Mouse (Mus musculus): Measurements from ENCODE around the gene Bace2. TPM values are rescaled to one million over a fixed set of nuclear protein-coding genes. Genes with fewer than 3 reads are reported as not detected.

Bace2 gene
- polyA plus RNA-seq, 1 experiment = 0.66 TPM

- Histone ChIP-seq H3K27me3 (ENCODE audit: control insufficient read depth, insufficient read depth, insufficient read length) (no peaks in the 10 kb centered on the region), H3K4me3 (ENCODE audit: insufficient read depth, poor library complexity, severe bottlenecking) (no peak within 1 kb of the TSS), H3K36me3 (ENCODE audit: control insufficient read depth, insufficient read depth) (no peaks in the 10 kb centered on the region), H3K79me2 (ENCODE audit: control insufficient read depth, insufficient read depth) (no peaks in the 10 kb centered on the region), H3ac (ENCODE audit: control insufficient read depth, insufficient read length, low read depth) (no peak within 1 kb of the TSS), H3K79me3 (ENCODE audit: low read depth) (no peaks in the 10 kb centered on the region)
- TF ChIP-seq FOSL1 (IDR thresholded peaks at IDR 0.05; ENCODE audit: insufficient read depth, low read length, poor library complexity, severe bottlenecking) (no peak), USF1 (IDR thresholded peaks at IDR 0.05; ENCODE audit: low read depth) (no peak), MYOD1 (IDR thresholded peaks at IDR 0.05; ENCODE audit: control insufficient read depth, insufficient read length, low read depth) (no peak), CEBPB (IDR thresholded peaks at IDR 0.05; ENCODE audit: low read depth) (no peak), MAX (IDR thresholded peaks at IDR 0.05) (no peak), CTCF (IDR thresholded peaks at IDR 0.05; ENCODE audit: control insufficient read depth, insufficient read depth, insufficient read length) (no peak), MYOG (IDR thresholded peaks at IDR 0.05; ENCODE audit: control insufficient read depth, extremely low read depth, insufficient read length) (no peak)
Measured at GRCm38 (mm10) chr16:97462481-97463181, 106.1 kb downstream of the Bace2 start, which contains the start of gene Mx1. Mx1 (minus strand) TSS chr16:97462907.

DNA sequence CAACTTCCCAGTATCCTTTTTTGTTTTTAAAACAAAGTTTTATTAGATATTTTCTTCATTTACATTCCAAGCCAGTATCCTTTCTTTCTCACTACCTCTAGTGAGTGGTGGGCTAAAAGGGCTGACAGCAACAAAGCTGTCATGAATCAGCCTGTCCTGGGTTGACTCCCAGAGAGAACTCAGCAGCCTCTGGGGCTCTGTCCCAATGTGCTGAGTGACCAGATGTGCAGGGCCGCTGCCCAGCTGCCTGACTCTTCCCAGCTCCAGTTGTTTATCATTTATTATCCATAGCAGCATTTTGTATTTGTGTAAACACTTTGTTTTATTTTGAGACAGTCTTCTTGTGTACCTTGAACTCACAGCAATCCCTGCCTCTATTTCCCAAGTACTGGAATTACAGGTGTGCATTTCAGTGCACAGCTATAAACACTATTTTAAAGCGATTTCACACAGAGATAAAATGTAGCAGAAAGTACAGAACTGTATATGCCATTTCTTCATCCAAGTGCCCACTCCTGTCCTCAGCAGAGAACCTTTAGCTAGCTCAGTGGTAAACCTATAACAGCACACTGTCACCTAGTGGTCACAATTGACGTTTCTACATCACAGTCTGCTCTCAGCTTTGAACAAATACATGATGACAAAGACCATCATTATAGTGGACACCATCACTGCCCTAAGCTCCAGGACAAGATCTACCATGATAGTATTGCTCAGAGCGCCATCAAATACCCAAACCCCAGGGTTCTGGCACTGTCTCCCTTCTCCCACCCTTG, 109.8 kb downstream of the Bace2 start:
- H3K36me3 ChIP-seq (ENCODE audit: control insufficient read depth, insufficient read depth) = no peaks in the 10 kb centered on the region
- no peaks in the 10 kb centered on the region for H3K79me2 ChIP-seq (ENCODE audit: control insufficient read depth, insufficient read depth)
- H3K4me3 ChIP-seq (ENCODE audit: insufficient read depth, poor library complexity, severe bottlenecking) = no peak overlapping the region
- no peaks in the 10 kb centered on the region for H3K27me3 ChIP-seq (ENCODE audit: control insufficient read depth, insufficient read depth, insufficient read length)
- H3K79me3 ChIP-seq (ENCODE audit: low read depth) = no peaks in the 10 kb centered on the region
- no peak overlapping the region for H3ac ChIP-seq (ENCODE audit: control insufficient read depth, insufficient read length, low read depth)
- no peak for TF ChIP-seq CEBPB (IDR thresholded peaks at IDR 0.05; ENCODE audit: low read depth)
- no peak for TF ChIP-seq USF1 (IDR thresholded peaks at IDR 0.05; ENCODE audit: low read depth)
- TF ChIP-seq CTCF (IDR thresholded peaks at IDR 0.05; ENCODE audit: control insufficient read depth, insufficient read depth, insufficient read length) = no peak
- no peak for TF ChIP-seq MAX (IDR thresholded peaks at IDR 0.05)
- no peak for TF ChIP-seq MYOG (IDR thresholded peaks at IDR 0.05; ENCODE audit: control insufficient read depth, extremely low read depth, insufficient read length)
- TF ChIP-seq FOSL1 (IDR thresholded peaks at IDR 0.05; ENCODE audit: insufficient read depth, low read length, poor library complexity, severe bottlenecking) = no peak
- TF ChIP-seq MYOD1 (IDR thresholded peaks at IDR 0.05; ENCODE audit: control insufficient read depth, insufficient read length, low read depth) = no peak

DNA sequence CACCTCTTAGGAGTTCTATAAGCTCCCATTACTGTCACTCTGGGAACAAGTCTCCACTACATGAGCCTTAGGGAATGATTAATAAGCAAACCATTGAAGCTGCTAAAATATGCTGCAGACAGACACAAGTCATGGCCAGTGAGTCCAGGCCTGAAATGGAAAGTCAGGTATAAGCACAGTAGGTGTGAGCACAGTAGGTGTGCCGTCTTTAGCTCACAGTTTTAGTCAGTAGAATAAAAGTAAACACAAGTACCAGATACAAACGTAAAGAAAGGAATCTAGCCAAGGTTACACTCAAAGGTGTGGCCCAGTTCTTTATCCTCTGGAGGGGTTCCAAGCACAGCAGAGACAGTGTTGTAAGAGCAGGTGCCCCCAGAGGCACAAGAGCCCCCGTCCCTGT, 110.9 kb downstream of the Bace2 start:
- H3K36me3 ChIP-seq (ENCODE audit: control insufficient read depth, insufficient read depth) = no peaks in the 10 kb centered on the region
- no peaks in the 10 kb centered on the region for H3K79me3 ChIP-seq (ENCODE audit: low read depth)
- no peaks in the 10 kb centered on the region for H3K27me3 ChIP-seq (ENCODE audit: control insufficient read depth, insufficient read depth, insufficient read length)
- H3K4me3 ChIP-seq (ENCODE audit: insufficient read depth, poor library complexity, severe bottlenecking) = no peak overlapping the region
- no peak overlapping the region for H3ac ChIP-seq (ENCODE audit: control insufficient read depth, insufficient read length, low read depth)
- H3K79me2 ChIP-seq (ENCODE audit: control insufficient read depth, insufficient read depth) = no peaks in the 10 kb centered on the region
- no peak for TF ChIP-seq MYOD1 (IDR thresholded peaks at IDR 0.05; ENCODE audit: control insufficient read depth, insufficient read length, low read depth)
- TF ChIP-seq MAX (IDR thresholded peaks at IDR 0.05) = no peak
- TF ChIP-seq CEBPB (IDR thresholded peaks at IDR 0.05; ENCODE audit: low read depth) = no peak
- TF ChIP-seq FOSL1 (IDR thresholded peaks at IDR 0.05; ENCODE audit: insufficient read depth, low read length, poor library complexity, severe bottlenecking) = no peak
- no peak for TF ChIP-seq CTCF (IDR thresholded peaks at IDR 0.05; ENCODE audit: control insufficient read depth, insufficient read depth, insufficient read length)
- no peak for TF ChIP-seq USF1 (IDR thresholded peaks at IDR 0.05; ENCODE audit: low read depth)
- no peak for TF ChIP-seq MYOG (IDR thresholded peaks at IDR 0.05; ENCODE audit: control insufficient read depth, extremely low read depth, insufficient read length)

- Histone ChIP-seq H3K79me3 (ENCODE audit: low read depth) (no peaks in the 10 kb centered on the region), H3K4me3 (ENCODE audit: insufficient read depth, poor library complexity, severe bottlenecking) (no peak overlapping the region), H3K79me2 (ENCODE audit: control insufficient read depth, insufficient read depth) (no peaks in the 10 kb centered on the region), H3K27me3 (ENCODE audit: control insufficient read depth, insufficient read depth, insufficient read length) (no peaks in the 10 kb centered on the region), H3ac (ENCODE audit: control insufficient read depth, insufficient read length, low read depth) (no peak overlapping the region), H3K36me3 (ENCODE audit: control insufficient read depth, insufficient read depth) (no peaks in the 10 kb centered on the region)
- no peak for TF ChIP-seq USF1 (IDR thresholded peaks at IDR 0.05; ENCODE audit: low read depth)
- TF ChIP-seq CTCF (IDR thresholded peaks at IDR 0.05; ENCODE audit: control insufficient read depth, insufficient read depth, insufficient read length) = no peak
- no peak for TF ChIP-seq CEBPB (IDR thresholded peaks at IDR 0.05; ENCODE audit: low read depth)
Measured at GRCm38 (mm10) chr16:97467993-97468791, 111.7 kb downstream of the Bace2 start.

DNA sequence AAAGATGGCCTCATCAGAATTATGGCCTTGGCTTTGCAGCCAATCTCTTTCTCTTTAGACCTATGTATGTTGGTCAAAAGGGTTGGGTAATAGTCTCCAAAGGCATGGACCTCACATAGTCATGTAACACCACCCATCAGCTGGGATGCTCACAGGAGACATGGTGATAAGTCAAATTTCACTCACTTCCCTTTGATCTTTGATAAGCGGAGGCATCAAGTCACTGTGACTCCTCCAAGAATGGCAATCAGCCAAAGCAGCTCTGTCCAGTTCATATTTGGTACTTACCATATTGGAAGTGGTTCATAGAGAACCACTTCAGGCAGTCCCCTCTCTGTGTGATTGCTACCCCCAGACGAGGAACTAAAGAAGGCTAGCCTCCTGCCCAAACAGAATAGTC, 118.1 kb downstream of the Bace2 start:
- no peaks in the 10 kb centered on the region for H3K79me2 ChIP-seq (ENCODE audit: control insufficient read depth, insufficient read depth)
- no peak overlapping the region for H3K4me3 ChIP-seq (ENCODE audit: insufficient read depth, poor library complexity, severe bottlenecking)
- H3ac ChIP-seq (ENCODE audit: control insufficient read depth, insufficient read length, low read depth) = no peak overlapping the region
- H3K79me3 ChIP-seq (ENCODE audit: low read depth) = no peaks in the 10 kb centered on the region
- no peaks in the 10 kb centered on the region for H3K36me3 ChIP-seq (ENCODE audit: control insufficient read depth, insufficient read depth)
- no peaks in the 10 kb centered on the region for H3K27me3 ChIP-seq (ENCODE audit: control insufficient read depth, insufficient read depth, insufficient read length)
- no peak for TF ChIP-seq FOSL1 (IDR thresholded peaks at IDR 0.05; ENCODE audit: insufficient read depth, low read length, poor library complexity, severe bottlenecking)

All from C2C12 (cell line).